ENCODE assay signal across 18 mouse cellular contexts in the genomic region with DNA sequence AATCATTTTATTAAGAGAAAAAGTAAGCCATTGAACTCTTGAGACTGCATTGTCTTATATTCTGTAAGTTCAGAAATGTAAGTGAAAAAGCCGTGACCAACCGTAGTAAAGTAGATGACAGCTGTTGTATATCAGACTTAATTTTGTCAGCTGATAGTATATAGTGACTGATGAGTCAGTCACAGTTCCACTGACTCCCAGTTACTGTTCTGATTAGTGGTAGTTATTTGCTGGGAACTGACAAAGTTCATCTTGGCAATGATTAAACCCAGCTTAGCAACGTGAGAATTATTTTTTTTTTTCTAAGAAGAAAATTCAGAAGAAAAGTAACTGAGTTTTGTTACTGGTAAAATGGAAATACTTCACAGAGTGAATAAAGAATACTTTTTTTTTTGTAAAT. TPM values are rescaled to one million over a fixed set of nuclear protein-coding genes. Genes with fewer than 3 reads are reported as not detected.
"Had no signal": no experiment of that assay in that cellular context is flagged by ENCODE, and none has a peak within 500 bp of the region (broad histone marks: within the 10 kb centered on the region; RNA-seq: fewer than 3 reads in every experiment).

No protein-coding gene starts in this region.

- DNase-seq: retina, postnatal 1 day; right cerebral cortex, adult 18-20 months; right cerebral cortex, postnatal 14 days; right cerebral cortex, postnatal 25 days; right cerebral cortex, postnatal 4 days; spleen, adult 18-20 months; thymus, adult 18-20 months; thymus, adult 2 months; thymus, postnatal 14 days; thymus, postnatal 25 days; thymus, postnatal 36 days; thymus, postnatal 4 days had no signal

- H3K27ac ChIP-seq: neural tube, embryonic 13.5 days; neural tube, embryonic 15.5 days; stomach, embryonic 15.5 days; stomach, postnatal 0 days had no signal

- H3K4me3 ChIP-seq: neural tube, embryonic 13.5 days; neural tube, embryonic 15.5 days; stomach, embryonic 15.5 days had no signal

- H3K9me3 ChIP-seq: neural tube, embryonic 13.5 days; neural tube, embryonic 15.5 days; stomach, embryonic 15.5 days had no signal

- H3K9ac ChIP-seq: neural tube, embryonic 13.5 days; neural tube, embryonic 15.5 days; stomach, embryonic 15.5 days had no signal

- H3K27me3 ChIP-seq: neural tube, embryonic 13.5 days; neural tube, embryonic 15.5 days; stomach, embryonic 15.5 days had no signal

- H3K4me2 ChIP-seq: neural tube, embryonic 13.5 days; neural tube, embryonic 15.5 days; stomach, embryonic 15.5 days had no signal

RNA-seq across cellular contexts. Expression of a gene that starts 3.2 kb away (rescaled TPM):
- total RNA-seq: neutrophil, adult 5-6 weeks had no signal
- polyA plus RNA-seq: spleen, adult 2 months had no signal
